Mouse (Mus musculus) intestine, embryonic 15.5 days (tissue): ENCODE data around the gene Smr2. TPM values are rescaled to one million over a fixed set of nuclear protein-coding genes. Genes with fewer than 3 reads are reported as not detected.
"Not testable (repeated sequence)": the region's sequence is repeated elsewhere in the genome, so short reads cannot be mapped to it uniquely, and the experiment has no call there.

Experiments
- ATAC-seq: fragments of 200-750 bp; cut with Nextera tagmentation; 2 replicates; pipeline ENCODE4 v1.8.0; 2017; ENCODE audit warnings: moderate TSS enrichment, moderate library complexity
- H3K27ac ChIP-seq: fragments of 300-500 bp; sonication (generic); 2 replicates; pipeline ENCODE4 v1.5.1; 2015; ENCODE audit warnings: mild to moderate bottlenecking, inconsistent platforms
- H3K27me3 ChIP-seq: fragments of 300-500 bp; sonication (generic); replicated peaks from 2 replicates; pipeline ENCODE4 v1.6.1; 2015; ENCODE audit warnings: inconsistent platforms
- H3K36me3 ChIP-seq: fragments of 300-500 bp; sonication (generic); 2 replicates; pipeline ENCODE4 v1.6.1; 2015; ENCODE audit warnings: inconsistent platforms
- H3K4me1 ChIP-seq: fragments of 300-500 bp; sonication (generic); replicated peaks from 2 replicates; pipeline ENCODE4 v1.6.1; 2015; ENCODE audit warnings: inconsistent platforms
- H3K4me2 ChIP-seq: fragments of 300-500 bp; sonication (generic); replicated peaks from 2 replicates; pipeline ENCODE4 v1.6.1; 2015; ENCODE audit warnings: mild to moderate bottlenecking, inconsistent platforms
- H3K4me3 ChIP-seq: fragments of 300-500 bp; sonication (generic); replicated peaks from 2 replicates; pipeline ENCODE4 v1.5.1; 2015; ENCODE audit warnings: inconsistent platforms
- H3K9ac ChIP-seq: fragments of 300-500 bp; sonication (generic); 2 replicates; pipeline ENCODE4 v1.6.1; 2015; ENCODE audit warnings: inconsistent platforms
- H3K9me3 ChIP-seq: fragments of 300-500 bp; sonication (generic); 2 replicates; pipeline ENCODE4 v1.6.1; 2016; ENCODE audit warnings: inconsistent platforms
- WGBS: fragments of 180-500 bp; shearing (Covaris S2); methylation state at CpG from one replicate; pipeline ENCODE4 v1.1.7; 2015; 5-methylcytosine and 5-hydroxymethylcytosine counted together
- polyA plus RNA-seq: library from polyadenylated mRNA; unstranded; fragments of >200 nt; fragmentation: Nextera tagmentation; extraction: Ambion mirVana; gene quantifications from 2 replicates; pipeline ENCODE4 v1.2.1, GENCODE M21; 2015

Smr2 gene
- polyA plus RNA-seq: not detected in 2 replicates

DNA sequence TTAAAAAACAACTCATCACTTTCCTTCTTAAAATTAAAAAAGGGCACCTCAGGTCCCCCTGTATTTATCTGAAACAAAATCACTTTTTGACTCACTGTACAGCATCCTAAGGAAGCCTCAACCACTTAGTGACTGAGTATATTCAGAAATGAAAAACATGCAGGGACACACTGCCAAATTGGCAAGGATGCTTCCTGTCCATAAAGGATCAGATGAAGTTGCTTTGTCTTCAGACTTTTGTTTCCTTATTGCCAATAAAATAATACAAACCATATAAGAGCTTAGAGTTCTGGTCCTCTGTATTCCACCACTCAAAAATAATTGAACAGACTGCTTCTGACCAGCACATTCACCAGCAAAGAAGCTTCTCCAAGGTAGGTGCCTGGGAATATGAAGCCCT lies at the start of gene Smr2:
Smr2 (plus strand) TSS at position 301 of the 400 bp plus-strand sequence.
- not testable (repeated sequence) for ATAC-seq, H3K4me1 ChIP-seq, H3K9me3 ChIP-seq, H3K9ac ChIP-seq, H3K4me3 ChIP-seq, H3K36me3 ChIP-seq, H3K27me3 ChIP-seq, H3K27ac ChIP-seq, H3K4me2 ChIP-seq

DNA sequence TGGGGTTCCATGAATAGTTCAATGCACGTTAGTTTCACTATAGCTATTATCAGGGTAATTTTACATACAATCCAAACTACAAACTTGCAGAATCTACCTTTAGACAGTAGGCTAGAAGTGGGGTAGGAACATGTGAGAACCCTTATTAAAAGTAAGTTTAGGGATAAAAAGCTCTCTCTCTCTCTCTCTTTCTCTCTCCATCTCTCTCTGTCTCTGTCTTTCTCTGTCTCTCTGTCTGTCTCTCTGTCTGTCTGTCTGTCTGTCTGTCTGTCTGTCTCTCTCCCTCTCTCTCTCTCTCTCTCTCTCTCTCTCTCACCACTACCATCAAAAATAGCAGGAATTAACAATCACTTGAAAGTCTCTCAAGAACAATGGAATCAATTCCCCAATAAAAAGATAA lies 25.1 kb downstream of the Smr2 start, which contains the start of gene Gm11116:
Gm11116 (minus strand) TSS at position 101 of the 400 bp plus-strand sequence.
- Histone ChIP-seq H3K36me3 (no peaks in the 10 kb centered on the region), H3K27ac (no peak within 1 kb of the TSS), H3K27me3 (no peaks in the 10 kb centered on the region), H3K4me1 (no peaks in the 10 kb centered on the region), H3K4me2 (no peak within 1 kb of the TSS), H3K9me3 (no peaks in the 10 kb centered on the region), H3K9ac (no peak within 1 kb of the TSS), H3K4me3 (no peak within 1 kb of the TSS)
- ATAC-seq: no peak
- 75% methylated on average over 1 of the region's 1 CpGs for WGBS

DNA sequence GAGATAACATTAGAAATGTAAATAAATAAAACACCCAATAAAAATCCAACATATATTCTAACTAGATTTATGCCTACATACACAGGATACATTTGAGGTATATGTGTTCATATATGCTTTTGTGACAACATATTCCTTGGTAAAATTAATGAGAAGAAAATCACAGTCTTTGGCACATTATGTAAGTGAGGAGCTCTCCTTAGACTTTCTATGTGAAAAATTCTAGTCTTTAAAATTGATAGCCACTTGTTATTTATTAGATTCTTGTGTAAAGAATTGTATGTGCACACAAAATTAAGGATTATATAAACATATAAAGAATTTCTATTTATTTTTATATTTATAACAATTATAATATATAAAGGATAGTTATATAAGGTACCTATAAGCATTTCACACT lies 67.6 kb downstream of the Smr2 start, which contains the start of gene Gm11115:
Gm11115 (minus strand) TSS at position 101 of the 400 bp plus-strand sequence.
- Histone ChIP-seq H3K27me3 (no peaks in the 10 kb centered on the region), H3K27ac (no peak within 1 kb of the TSS), H3K4me2 (no peak within 1 kb of the TSS), H3K4me1 (no peaks in the 10 kb centered on the region), H3K4me3 (no peak within 1 kb of the TSS), H3K9ac (no peak within 1 kb of the TSS), H3K36me3 (no peaks in the 10 kb centered on the region), H3K9me3 (no peaks in the 10 kb centered on the region)
- no peak for ATAC-seq

Other genes starting within 250 kb of the Smr2 start
- gene Odam, start 201.5 kb upstream of the Smr2 start, polyA plus RNA-seq: not detected in 2 replicates
- 0.13 and 0.37 TPM in 2 replicates for gene Csn3, start 161.0 kb upstream of the Smr2 start, polyA plus RNA-seq
- not detected in 2 replicates for gene 2310003L06Rik, start 117.1 kb upstream of the Smr2 start, polyA plus RNA-seq
- not detected in 2 replicates for gene Gm28434, start 117.0 kb upstream of the Smr2 start, polyA plus RNA-seq
- not detected in 2 replicates for gene Cabs1, start 107.1 kb upstream of the Smr2 start, polyA plus RNA-seq
- not detected in 2 replicates for gene Smr3a, start 84.0 kb upstream of the Smr2 start, polyA plus RNA-seq
- not detected in 2 replicates for gene Gm11116, start 25.0 kb downstream of the Smr2 start, polyA plus RNA-seq
- gene Gm11115, start 67.5 kb downstream of the Smr2 start, polyA plus RNA-seq: not detected in 2 replicates
- gene Gm7714, start 182.4 kb downstream of the Smr2 start, polyA plus RNA-seq: not detected in 2 replicates
- gene Prol1, start 230.8 kb downstream of the Smr2 start, polyA plus RNA-seq: not detected in 2 replicates